Mouse (Mus musculus) hindbrain, embryonic 16.5 days (tissue): Measurements from ENCODE around the gene Slc38a6. TPM values are rescaled to one million over a fixed set of nuclear protein-coding genes. Genes with fewer than 3 reads are reported as not detected.

ENCODE experiments used
- ATAC-seq: fragments of 200-750 bp; cut with Nextera tagmentation; 2 replicates; pipeline ENCODE4 v1.8.0; 2017; ENCODE audit warnings: moderate TSS enrichment, moderate library complexity
- H3K27ac ChIP-seq: fragments of 300-500 bp; sonication (generic); 2 replicates; pipeline ENCODE4 v1.5.1; 2014; ENCODE audit warnings: low read depth, mild to moderate bottlenecking, control low read depth, low read length, moderate library complexity
- H3K27me3 ChIP-seq: fragments of 300-500 bp; sonication (generic); replicated peaks from 2 replicates; pipeline ENCODE4 v1.6.1; 2014; ENCODE audit warnings: low read length; ENCODE audit not compliant: control insufficient read depth, insufficient read depth
- H3K36me3 ChIP-seq: fragments of 300-500 bp; sonication (generic); 2 replicates; pipeline ENCODE4 v1.6.1; 2014; ENCODE audit warnings: mild to moderate bottlenecking, low read length, moderate library complexity, mixed read lengths; ENCODE audit not compliant: control insufficient read depth, insufficient read depth
- H3K4me1 ChIP-seq: fragments of 300-500 bp; sonication (generic); 2 replicates; pipeline ENCODE4 v1.6.1; 2014; ENCODE audit warnings: low read depth, low read length; ENCODE audit not compliant: control insufficient read depth, insufficient read depth
- H3K4me2 ChIP-seq: fragments of 300-500 bp; sonication (generic); 2 replicates; pipeline ENCODE4 v1.6.1; 2014; ENCODE audit warnings: mild to moderate bottlenecking, low read length, control low read depth, moderate library complexity
- H3K4me3 ChIP-seq: fragments of 300-500 bp; sonication (generic); 2 replicates; pipeline ENCODE4 v1.5.1; 2014; ENCODE audit warnings: mild to moderate bottlenecking, low read length, control low read depth, moderate library complexity
- H3K9ac ChIP-seq: fragments of 300-500 bp; sonication (generic); 2 replicates; pipeline ENCODE4 v1.6.1; 2014; ENCODE audit warnings: low read depth, mild to moderate bottlenecking, control low read depth, low read length, moderate library complexity
- H3K9me3 ChIP-seq: fragments of 300-500 bp; sonication (generic); 2 replicates; pipeline ENCODE4 v1.6.1; 2014; ENCODE audit warnings: mild to moderate bottlenecking, low read length, moderate library complexity; ENCODE audit not compliant: control insufficient read depth
- WGBS: fragments of 180-500 bp; shearing (Covaris S2); extraction: QIAGEN DNeasy Blood & Tissue Kit; methylation state at CpG from one replicate; pipeline ENCODE4 v1.1.7; 2014; 5-methylcytosine and 5-hydroxymethylcytosine counted together
- polyA plus RNA-seq: library from polyadenylated mRNA; unstranded; fragments of >200 nt; fragmentation: Nextera tagmentation; extraction: Ambion mirVana; gene quantifications from 2 replicates; pipeline ENCODE4 v1.2.1, GENCODE M21; 2015

The Slc38a6 gene
- polyA plus RNA-seq, 1 experiment from 2014 or later: 8.5 TPM

DNA sequence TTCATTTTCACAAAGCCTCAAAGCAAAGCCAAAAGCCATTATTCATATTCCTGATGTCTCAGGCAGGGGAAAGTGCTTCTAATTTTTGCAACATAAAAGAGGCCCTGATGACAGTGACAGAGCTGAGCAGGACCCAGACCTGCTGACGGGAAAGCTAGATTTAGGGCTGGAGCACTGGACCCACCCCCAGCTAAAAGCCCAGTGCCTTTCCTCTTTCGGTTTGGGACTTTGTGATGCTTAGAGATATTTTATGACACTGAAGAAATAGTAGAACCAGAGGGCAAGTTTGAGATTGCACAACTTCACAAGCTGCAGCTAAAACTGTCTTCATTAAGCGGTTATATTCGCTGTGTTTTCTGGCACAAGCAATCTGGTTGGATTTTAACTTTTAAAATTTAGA lies 18.1 kb downstream of the Slc38a6 start:
- no peaks in the 10 kb centered on the region for H3K9me3 ChIP-seq
- ATAC-seq: no peak
- no peak overlapping the region for H3K4me2 ChIP-seq
- no peak overlapping the region for H3K27ac ChIP-seq
- 0 out of 2 replicates have a peak, but pooled peaks cover 2% of the 10 kb centered on the region for H3K36me3 ChIP-seq
- H3K4me1 ChIP-seq: no peaks in the 10 kb centered on the region
- no peaks in the 10 kb centered on the region for H3K27me3 ChIP-seq
- 90% methylated on average over 4 of the region's 4 CpGs for WGBS
- no peak overlapping the region for H3K9ac ChIP-seq
- H3K4me3 ChIP-seq: no peak overlapping the region

DNA sequence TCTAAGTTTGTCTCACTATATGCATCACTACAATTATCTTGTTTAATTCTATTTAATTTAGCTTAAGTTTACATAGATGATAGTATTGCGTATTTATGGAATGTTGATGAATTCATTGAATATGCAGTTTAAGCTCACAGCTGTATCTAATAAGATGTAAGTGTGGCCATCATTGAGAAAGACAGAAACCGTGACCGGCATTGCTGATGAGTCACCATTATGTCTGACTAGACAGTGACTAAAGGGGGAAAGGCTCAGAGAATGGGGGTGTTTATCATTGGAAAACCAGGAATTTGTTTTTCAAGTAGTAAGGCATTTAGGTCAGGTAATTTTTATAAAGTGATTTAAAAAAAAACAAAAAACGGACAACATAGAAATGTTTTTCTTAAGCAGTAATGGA lies 21.2 kb downstream of the Slc38a6 start:
- Histone ChIP-seq H3K36me3 (no peaks in the 10 kb centered on the region), H3K27ac (no peak overlapping the region), H3K4me1 (no peaks in the 10 kb centered on the region), H3K4me2 (no peak overlapping the region), H3K9ac (no peak overlapping the region), H3K27me3 (no peaks in the 10 kb centered on the region), H3K9me3 (no peaks in the 10 kb centered on the region), H3K4me3 (no peak overlapping the region)
- WGBS: 90% methylated on average over 4 of the region's 4 CpGs
- no peak for ATAC-seq

DNA sequence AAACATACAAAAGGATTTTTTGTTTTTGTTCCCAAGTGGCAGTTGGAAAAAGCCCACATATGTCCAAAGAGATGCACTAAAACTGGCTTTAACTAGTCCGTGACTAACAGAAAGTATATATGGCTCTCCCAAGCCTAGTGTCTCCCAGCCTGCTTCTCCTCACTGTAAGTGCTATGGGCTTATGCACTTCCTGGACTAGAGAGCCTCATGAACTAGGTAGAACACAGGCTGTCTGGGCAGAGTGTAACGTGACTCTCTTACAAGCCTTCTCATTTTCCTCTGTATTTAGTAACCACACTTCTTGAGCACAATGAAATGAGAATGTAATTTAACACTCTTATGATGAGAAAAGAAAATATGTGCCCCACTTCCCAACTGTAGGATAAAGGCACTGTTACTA lies 22.1 kb downstream of the Slc38a6 start:
- Histone ChIP-seq H3K9me3 (no peaks in the 10 kb centered on the region), H3K4me1 (no peaks in the 10 kb centered on the region), H3K4me3 (no peak overlapping the region), H3K27me3 (no peaks in the 10 kb centered on the region), H3K36me3 (no peaks in the 10 kb centered on the region), H3K4me2 (no peak overlapping the region), H3K27ac (no peak overlapping the region), H3K9ac (no peak overlapping the region)
- 95% methylated on average over 2 of the region's 2 CpGs for WGBS
- no peak for ATAC-seq

DNA sequence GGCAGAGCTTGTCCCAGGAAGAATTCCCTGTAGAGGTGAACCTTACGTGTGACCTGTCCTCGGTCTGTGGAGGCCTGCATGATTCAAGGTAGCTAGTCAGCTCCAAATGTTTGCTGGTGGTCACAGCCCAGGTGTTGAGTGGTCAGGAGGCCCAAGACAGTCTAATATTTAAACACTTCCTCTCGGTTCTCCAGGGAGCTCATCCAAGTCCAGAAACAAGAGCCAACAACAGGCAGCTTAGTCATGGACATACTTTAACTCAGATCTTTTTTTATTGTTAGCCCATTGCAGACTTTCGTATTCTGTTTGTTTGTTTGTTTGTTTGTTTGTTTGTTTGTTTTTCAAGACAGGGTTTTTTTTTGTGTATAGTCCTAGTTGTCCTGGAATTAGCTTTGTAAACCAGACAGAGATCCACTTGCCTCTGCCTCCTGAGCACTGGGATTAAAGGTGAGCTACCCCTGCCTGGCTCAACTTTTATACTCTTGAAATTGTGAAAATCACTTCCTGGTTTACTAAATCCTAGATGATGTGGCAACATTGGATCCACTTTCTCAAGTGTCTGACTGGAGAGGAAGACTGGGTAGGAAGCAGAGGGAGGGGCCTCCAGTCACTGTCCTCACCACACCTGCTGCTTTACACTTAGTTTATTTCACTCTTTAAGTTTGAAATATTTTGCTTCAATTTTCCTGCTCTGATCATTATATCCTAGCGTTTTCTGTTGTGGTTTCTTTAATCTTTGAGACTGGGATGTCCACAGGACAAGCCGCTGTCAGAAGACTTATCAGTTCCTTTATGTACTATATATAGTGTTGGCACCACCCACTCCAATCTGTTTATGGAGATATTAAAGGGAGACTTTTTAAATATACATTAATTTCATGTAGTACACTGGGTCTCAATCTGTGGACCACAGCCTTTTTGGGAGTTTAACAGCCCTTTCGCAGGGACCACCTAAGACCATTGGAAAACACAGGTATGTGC lies 31.4 kb downstream of the Slc38a6 start:
- Histone ChIP-seq H3K4me2 (no peak overlapping the region), H3K36me3 (peaks cover 2% of the 10 kb centered on the region; the same call in 1 of the 2 replicates), H3K4me3 (no peak overlapping the region), H3K4me1 (no peaks in the 10 kb centered on the region), H3K27ac (no peak overlapping the region), H3K9me3 (no peaks in the 10 kb centered on the region), H3K9ac (no peak overlapping the region), H3K27me3 (no peaks in the 10 kb centered on the region)
- ATAC-seq: no peak
- WGBS: 90% methylated on average over 7 of the region's 7 CpGs

DNA sequence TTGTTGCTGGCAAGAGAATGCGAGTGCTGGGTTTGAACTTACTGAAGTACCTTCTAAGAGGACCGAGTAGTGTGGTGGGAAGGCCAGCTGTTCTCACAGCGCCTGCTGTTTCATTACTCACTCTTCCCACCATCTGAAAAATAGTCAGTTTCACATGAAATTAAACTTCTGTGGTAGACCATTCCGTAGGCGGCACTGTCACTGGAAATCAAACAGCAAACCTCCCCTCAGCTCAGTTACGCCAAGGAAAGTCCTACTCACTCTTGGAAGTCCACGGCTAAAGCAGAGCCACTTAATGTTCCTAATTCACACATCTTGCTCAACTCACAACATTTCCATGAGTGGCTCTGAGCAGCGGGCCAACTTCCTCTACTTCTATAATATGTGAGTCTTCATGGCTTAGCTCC lies 37.6 kb downstream of the Slc38a6 start:
- Histone ChIP-seq H3K36me3 (0 out of 2 replicates have a peak, but pooled peaks cover 2% of the 10 kb centered on the region), H3K27ac (no peak overlapping the region), H3K9ac (no peak overlapping the region), H3K4me1 (no peaks in the 10 kb centered on the region), H3K27me3 (no peaks in the 10 kb centered on the region), H3K4me2 (no peak overlapping the region), H3K9me3 (no peaks in the 10 kb centered on the region), H3K4me3 (no peak overlapping the region)
- 92% methylated on average over 8 of the region's 8 CpGs for WGBS
- no peak for ATAC-seq

DNA sequence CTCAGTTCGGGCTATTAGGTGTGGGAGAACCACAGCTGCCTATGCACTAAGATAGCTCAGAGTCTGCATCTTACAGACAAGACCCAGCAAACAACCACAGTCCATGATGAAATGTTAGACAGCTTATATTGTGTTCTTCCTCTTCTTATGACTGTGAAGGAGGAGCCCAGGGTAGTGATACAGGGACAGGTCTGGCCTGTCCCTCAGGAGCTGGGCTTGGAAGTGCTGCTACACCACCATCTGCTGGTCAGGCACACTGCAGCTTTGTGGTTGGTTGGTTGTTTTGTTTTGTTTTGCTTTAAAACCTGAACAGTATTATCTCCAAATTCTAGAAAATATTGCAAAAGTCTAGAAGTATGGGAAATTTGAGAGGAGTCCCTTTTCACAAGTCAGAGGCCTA lies 38.2 kb downstream of the Slc38a6 start:
- Histone ChIP-seq H3K27ac (no peak overlapping the region), H3K27me3 (no peaks in the 10 kb centered on the region), H3K4me3 (no peak overlapping the region), H3K4me1 (no peaks in the 10 kb centered on the region), H3K9me3 (no peaks in the 10 kb centered on the region), H3K4me2 (no peak overlapping the region), H3K36me3 (0 out of 2 replicates have a peak, but pooled peaks cover 2% of the 10 kb centered on the region), H3K9ac (no peak overlapping the region)
- no peak for ATAC-seq
- 79% methylated on average over 1 of the region's 1 CpGs for WGBS

DNA sequence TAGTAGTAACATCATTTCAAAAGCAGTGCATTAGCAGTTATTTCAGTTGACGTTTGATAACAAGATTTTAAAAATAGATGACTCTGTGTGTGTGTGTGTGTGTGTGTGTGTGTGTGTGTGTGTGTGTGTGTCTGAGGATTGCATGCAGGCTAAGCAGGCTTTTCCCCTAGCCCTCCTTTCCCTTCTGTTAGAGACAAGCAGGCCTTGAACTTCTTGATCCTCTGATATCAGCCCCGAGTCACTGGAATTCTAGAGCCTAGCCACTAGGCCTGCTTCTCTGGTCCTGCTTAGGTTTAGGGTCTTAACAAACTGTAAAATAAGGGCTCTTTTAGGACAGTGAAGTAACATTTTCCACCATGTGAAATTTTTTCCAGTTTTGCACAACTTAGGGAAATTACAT lies 38.6 kb downstream of the Slc38a6 start:
- Histone ChIP-seq H3K4me3 (no peak overlapping the region), H3K36me3 (peaks cover 4% of the 10 kb centered on the region; the same call in 1 of the 2 replicates), H3K4me1 (no peaks in the 10 kb centered on the region), H3K27ac (no peak overlapping the region), H3K27me3 (no peaks in the 10 kb centered on the region), H3K4me2 (no peak overlapping the region), H3K9me3 (no peaks in the 10 kb centered on the region), H3K9ac (no peak overlapping the region)
- no peak for ATAC-seq
- WGBS: 72% methylated on average over 2 of the region's 2 CpGs

DNA sequence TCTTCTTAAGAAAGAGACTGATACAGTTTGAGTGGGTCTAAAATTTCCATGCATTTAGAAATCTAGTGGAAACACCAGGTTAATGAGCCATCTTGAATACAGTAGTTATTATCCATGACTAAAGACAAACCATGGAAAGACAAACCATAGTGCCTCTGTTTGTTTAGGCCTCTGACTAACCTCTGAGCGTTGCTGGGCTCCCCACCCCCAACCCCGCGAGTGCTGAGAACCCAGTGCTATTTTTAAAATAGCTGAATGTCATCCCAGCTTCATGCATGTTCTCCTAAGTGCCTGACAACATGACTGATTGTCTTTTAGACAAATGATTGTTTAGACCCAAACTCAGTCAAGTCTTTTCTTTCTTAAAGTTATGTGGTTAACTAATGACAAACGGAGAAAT lies 39.0 kb downstream of the Slc38a6 start:
- 36% methylated on average over 4 of the region's 4 CpGs for WGBS
- H3K9ac ChIP-seq: no peak overlapping the region
- no peak for ATAC-seq
- H3K27me3 ChIP-seq: no peaks in the 10 kb centered on the region
- peaks cover 2% of the 10 kb centered on the region; the same call in 1 of the 2 replicates for H3K36me3 ChIP-seq
- H3K9me3 ChIP-seq: no peaks in the 10 kb centered on the region
- no peaks in the 10 kb centered on the region for H3K4me1 ChIP-seq
- H3K4me2 ChIP-seq: no peak overlapping the region
- no peak overlapping the region for H3K4me3 ChIP-seq
- H3K27ac ChIP-seq: no peak overlapping the region

DNA sequence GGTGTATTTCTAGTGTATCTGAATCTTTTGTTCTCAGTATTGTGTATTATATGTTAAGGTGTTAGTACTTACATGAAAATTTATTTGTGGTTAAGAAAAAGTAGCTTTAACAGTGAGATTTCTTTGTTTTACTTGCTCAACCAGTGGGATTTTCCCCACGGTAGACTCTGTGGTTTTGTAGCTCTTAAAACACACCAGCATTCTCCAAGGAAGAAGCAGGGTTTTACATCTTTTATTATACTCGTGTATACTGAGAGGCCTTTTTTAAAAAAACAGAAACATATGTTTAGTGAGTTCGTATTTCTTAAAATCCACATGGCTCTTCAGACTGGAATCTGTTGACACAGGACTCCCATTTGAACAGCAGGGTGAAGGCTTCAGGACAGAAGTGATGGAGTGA lies 40.8 kb downstream of the Slc38a6 start:
- H3K4me2 ChIP-seq: no peak overlapping the region
- no peak overlapping the region for H3K27ac ChIP-seq
- no peak overlapping the region for H3K9ac ChIP-seq
- WGBS: 72% methylated on average over 3 of the region's 3 CpGs
- no peaks in the 10 kb centered on the region for H3K9me3 ChIP-seq
- peaks cover 2% of the 10 kb centered on the region; the same call in 1 of the 2 replicates for H3K36me3 ChIP-seq
- no peak overlapping the region for H3K4me3 ChIP-seq
- ATAC-seq: no peak
- H3K27me3 ChIP-seq: no peaks in the 10 kb centered on the region
- H3K4me1 ChIP-seq: no peaks in the 10 kb centered on the region
